Mouse (Mus musculus) heart, adult 9 months (tissue): ENCODE data around the gene Slc46a2.

Experiments used
- DNase-seq, 2 experiments: peaks; one replicate each; pipeline ENCODE4 v3.0.0; 2022; ENCODE audit warnings: low spot score in 2 of 2

The Slc46a2 gene

DNA sequence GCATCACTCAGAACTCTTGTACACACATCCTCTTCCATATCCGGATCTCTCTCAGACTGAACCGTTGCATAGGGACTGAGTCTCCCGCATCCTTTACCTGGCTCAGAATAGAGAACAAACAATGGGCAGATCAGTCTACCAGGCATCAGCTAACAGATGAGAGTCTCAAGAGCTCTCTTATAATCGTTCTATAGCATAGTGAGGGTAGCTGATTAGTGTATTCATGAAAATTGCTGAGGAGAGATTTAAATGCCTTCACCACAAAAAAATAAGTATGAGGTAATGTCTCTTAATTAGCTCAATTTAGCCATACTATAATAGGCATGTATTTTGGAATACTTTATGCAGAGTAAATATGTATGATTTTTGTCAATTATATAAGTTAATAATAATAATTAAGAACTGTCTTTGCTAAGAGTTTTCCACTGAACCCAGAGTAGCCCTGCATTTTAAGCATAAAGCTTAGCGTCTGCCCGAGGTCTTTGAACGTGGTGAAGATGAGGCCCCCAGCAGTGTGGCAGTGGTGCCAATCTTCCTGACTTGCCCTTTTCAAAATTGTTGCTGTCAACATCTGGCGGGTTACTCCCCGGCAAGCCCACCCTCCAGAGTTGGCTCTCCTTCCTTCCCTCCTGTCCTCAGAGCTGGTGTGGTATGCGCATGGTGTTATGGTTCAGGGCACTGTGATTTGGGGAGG lies 23.0 kb downstream of the Slc46a2 start:
- no peak for DNase-seq

DNA sequence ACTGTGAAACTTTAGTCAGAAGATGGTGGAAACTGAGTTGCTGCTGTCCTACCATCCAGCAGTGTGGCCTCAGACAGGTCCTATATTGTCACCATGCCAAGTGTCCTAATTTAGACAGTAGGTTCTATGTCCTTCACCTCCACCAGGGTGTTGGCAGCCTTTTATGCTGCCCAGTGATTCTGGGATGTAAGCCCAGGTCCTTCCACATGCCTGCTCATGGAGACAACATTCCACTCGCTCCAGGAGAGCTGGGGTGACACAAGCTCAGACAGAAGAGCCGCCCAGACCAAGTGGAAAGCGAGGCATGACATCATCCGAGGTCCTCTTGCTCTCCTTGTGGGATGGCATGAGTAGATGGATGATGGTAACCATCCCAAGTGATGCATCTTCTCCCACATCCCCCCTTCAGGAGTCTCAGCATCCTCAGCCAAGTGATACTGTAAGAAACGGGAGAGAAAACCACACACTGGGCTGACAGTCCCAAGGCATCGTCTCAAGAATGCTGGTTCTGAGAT lies 24.7 kb downstream of the Slc46a2 start:
- DNase-seq: peak; percentile 67 to 77

DNA sequence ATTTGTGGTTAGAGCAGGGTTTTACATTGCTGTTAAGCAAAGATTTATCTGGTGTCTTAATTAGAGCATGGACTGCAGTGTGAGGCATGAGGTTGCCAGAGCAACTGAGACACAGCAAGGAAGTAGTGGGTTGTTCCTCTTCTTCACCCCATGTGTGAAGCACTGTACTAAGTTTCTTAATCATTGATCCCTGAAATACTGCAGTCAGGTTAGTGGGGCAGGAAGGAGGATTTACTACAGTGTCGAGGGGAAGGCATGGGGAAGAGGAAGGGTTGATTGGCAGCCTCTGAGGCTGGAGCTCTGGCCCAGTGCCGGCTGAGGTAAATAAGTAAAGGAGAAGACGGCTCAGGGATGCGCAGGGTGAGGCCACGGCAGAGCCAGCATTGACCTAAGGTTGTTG lies 26.8 kb downstream of the Slc46a2 start:
- DNase-seq: no peak

DNA sequence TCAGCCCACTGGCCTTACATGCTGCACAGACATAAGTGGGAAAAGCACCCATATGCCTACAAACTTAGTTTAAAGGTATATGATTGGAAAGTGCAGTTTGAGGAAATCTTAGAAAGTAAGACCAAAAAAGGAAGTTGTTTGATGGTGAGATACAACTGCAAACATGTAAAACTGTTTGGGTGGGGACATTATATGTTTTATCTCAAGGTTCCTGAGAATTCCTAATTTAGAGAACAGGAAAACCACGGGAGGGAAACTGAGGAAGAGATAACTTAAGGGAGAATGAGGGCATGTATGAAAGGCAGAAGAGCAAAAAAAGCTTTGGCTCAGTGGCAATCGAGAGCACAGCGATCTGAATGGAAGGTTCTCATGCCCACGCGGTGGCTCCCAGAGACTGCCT lies 27.8 kb downstream of the Slc46a2 start:
- no peak for DNase-seq

DNA sequence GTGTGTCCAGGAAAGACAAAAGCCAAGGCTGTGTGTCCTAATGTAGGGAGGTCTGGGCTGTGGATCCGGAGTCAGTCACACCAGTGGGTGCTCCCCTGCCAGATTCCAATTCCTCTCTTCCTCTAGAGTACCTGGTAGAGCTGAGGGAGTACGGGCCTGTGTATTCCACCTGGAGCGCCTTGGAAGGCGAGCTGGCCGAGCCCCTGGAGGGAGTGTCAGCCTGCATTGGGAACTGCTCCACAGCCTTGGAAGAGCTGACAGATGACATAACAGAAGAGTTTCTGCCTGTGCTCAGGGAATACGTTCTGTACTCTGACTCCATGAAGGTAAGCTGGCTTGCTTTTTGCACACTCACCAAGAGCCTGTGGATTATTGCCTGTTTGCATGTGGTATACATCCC lies 28.6 kb downstream of the Slc46a2 start:
- no peak for DNase-seq

DNA sequence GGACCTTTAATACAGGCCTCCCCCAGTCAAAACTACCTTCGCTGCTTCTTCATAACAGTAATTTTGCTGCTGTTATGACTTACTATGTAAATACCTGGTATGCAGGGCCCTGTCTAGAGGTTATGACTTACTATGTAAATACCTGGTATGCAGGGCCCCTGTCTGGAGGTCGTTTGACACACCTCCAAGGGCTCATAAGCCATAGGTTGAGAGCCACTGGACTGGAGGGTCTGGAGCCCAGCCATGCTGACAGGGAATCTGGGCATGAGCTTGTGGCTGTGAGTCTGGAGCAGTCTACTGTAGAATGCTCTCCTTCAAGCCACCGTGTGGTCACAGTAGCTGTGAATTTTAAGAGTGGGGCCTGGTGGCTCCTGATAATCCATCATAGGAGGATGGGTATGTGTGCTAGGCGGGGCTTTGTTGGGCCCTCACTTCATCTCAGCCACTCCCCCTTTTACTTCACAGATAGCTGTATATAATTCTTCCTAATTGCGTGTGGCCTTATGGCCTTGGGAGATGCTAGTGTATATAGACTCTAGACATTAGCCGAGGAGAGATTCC lies 30.6 kb downstream of the Slc46a2 start:
- DNase-seq: no peak

DNA sequence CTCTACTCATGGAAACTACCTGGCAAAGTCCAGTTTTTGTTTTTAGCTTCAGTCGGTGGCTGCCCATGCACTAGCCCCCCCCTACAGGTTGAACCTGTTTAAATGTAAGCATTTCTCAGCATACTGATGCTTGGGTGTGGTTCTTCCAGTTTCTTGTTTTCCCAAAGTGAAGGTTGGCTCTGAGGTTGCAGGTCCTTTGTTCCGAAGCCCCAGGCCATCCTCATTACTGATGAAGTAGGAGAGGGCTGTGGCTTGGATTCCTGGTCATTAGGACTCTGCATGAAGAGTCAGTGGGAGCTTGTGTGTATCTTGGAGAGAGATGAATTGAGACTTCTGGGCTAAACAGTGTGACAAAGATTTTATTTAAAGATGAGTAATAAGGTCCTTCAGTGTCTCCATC lies 33.6 kb downstream of the Slc46a2 start:
- no peak for DNase-seq

DNA sequence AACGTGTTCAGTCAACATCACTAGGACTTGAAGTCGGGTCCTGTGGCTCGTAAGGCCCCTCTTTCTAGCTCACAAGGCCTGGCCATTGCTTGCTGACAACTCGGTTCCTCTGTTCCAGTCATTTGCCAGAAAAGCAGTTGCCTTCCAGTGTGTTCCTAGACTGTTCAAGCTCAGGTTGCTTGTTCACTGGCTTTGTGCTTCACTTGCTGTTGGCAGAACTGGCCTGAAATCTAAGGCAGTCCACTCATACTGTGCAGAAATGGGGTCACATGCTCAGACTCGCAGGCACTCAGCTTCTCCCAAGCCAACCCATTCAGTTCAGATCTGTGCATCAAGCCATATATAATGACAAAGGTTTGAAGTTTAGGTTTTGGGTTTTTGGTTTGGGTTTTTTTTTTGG lies 34.1 kb downstream of the Slc46a2 start:
- no peak for DNase-seq

DNA sequence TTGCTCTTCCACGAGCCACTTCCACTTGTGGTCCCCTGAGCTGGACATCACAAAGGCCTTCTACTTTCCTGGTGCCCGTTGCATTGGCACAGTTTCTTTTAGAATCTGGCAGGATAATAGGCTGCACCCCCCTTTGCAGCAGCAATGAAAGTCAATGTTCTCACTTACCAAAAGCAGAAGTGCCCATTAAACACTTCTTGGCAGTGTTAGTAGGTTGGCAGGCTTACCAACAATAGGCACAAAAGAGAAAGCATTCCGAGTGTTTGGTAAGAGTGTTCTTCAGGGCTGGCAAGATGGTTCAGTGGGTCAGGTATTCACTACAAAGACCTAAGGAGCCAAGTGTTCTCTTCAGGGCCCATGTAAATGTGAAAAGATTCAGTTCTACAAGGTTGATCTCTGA lies 35.4 kb downstream of the Slc46a2 start:
- DNase-seq: peak in 1 of 2 experiments; percentile 11

DNA sequence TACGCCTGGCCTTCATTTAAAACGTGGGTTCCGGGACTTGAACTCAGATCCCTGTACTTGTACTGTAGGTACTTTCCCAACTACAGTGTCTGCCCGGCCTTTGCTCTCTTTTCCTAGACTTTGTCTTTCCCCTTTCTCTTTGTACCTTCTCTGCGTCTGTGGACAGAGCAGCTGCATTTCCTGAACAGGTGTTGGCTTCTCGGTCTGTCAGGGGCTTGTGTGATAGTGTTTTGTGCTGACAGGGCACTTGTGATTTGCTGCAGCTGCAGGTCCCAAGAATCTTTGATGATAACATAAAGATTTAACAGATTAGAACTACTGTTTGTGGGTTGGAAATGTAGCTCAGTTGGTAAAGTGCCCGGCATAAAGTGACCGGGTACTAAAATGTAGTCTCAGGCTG lies 36.3 kb downstream of the Slc46a2 start:
- DNase-seq: no peak

DNA sequence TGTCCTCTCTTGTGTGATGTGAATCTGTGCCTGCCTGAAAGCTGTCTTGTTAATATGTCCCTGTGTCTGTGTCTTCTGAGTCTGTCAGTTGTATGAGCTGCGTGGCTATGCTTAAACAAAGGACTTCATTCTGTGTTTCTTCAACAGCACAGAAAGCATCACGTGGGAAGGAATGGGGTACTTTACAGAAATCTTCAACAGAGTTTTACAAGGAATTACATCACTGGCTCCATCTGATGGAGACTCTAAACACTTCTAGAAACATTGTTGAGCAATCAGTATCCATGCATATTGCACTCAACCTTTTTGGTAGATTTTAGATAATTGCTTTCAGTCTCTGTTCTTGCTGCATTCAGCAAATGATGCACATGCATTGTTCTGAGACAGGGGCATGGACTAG lies 37.8 kb downstream of the Slc46a2 start:
- no peak for DNase-seq

DNA sequence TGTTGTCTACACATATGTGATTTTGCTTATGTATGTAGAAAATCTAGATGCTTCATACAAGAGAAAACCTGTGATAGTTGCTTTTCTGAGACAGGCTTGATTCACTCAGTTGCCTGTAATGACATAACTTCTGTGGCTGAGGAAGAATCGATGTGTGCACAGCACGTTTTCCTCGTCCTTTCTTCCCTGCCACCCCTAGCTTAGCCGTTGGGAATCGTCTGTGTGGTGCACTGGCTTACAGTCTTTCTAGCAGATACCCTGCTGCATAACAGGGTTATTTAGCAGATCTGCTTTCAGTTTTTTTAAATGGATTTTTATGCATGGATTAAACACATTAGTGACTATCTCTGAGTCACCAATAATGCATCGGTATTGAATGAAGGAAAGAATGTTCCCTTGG lies 38.3 kb downstream of the Slc46a2 start:
- DNase-seq: no peak

DNA sequence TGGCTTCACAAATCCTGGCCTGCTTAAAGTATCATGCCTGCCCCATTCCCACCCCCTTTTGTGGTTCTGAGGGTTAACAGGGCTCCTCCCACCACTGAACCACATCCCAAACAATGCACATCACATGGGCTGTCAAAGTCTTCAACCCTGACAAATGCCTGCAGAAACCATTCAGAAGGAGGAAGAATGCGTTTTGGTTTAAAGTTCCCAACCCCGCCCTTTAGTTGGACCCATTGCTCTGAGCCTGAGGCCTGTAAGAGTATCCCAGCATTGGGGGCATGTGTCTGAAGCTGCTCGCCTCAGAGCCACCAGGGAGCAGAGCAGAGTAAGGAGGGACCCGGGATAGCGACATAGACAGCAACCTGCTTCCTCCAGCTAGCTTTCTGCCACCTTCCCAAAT lies 41.0 kb downstream of the Slc46a2 start:
- DNase-seq: no peak

DNA sequence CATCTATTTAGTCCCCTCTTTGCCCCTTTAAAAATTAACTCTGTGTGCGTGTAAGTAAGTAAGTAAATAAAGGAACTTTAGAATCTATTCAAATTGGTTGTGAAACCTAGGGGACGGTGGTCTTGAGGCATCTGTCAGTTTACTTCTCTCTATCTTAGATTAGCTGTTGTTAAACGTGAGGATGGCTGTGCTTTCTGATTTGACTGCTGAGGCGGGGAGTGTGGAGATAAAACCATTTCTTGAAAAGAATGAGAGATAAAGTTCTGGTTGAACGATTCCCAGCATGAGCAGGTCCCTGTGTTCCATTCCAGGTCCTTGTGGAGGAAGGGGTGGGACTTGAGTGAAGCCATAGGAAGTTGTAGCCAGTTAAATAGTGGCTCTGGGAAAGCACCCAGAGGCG lies 41.6 kb downstream of the Slc46a2 start:
- DNase-seq: no peak

DNA sequence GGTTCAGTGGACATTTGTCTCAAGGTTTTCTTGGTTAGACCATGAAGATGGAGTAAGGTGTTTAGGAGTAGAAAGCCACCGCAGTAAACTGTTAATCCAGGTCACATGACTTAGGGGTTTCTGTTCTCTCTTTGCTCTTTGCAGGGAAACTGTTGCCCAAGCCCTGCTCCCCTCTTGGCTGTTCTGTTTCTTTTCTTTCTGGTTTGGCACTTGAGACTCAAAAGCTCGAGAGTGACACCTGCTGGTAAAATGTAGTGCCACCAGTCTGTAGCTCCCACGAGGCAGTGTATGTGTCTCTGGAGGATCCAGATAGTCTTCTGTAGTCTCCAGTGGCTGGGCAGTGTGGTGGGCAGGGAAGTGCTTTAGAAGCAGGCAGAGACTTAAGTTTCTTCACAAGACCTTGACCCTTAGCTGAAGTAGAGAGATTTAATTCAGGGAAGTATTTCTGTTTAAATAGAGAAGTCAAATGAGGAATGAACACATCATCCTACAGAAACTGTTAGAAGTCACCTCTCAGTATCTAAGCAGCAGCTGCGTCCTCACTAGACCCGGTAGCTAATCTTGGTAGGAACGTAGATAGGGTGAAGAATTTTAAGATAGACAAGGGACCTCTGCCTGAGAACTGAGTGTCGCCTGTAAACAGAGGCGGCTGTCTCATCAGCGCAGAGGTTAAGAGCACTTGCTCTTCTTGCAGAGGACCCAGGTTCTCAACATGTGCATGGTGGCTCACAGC lies 43.8 kb downstream of the Slc46a2 start:
- DNase-seq: peak; percentile 67 to 87

DNA sequence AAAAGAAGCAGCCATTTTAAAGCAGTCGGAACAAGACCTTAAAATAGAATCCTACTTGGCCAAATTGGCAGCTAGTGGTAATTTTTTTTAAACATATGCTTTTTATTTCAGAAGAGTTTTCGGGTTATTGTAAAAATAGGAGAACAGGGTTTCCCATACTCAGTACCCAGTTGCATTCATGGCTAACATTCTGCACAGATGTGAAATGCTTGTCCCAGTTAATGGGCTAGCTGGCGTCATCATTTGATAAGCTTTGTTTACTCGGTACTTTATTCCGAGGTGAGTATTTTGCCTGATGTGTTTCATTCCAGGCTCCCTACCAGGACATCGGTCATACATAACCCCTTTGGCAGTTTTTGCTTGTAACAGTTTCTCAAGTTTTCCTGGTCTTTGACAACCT lies 44.4 kb downstream of the Slc46a2 start:
- DNase-seq: no peak

DNA sequence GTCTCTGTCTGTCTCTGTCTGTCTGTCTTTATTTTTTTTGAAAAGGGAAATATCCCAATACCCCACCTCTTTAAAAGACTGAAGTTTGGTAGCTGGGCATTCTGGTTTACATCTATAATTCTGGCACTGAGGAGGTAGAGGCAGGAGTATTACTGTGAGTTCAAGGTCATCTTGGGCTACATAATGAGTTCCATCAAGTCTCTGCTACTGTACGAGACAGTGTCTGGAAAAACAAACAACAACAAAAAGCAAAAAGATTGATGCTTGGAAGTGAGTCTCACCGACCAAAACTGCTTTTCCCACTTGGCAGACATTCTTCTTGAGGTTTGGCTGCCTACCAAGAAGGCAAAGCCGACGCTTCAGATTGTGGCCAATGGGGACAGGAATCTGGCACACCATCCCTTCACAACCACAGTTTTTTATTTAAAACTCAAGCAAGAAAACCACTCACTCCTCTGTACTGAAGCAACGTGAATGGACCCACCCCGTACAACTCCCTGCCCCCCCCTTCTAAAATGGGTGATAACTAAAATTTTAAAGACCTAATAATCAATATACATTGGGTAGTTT lies 45.3 kb downstream of the Slc46a2 start:
- DNase-seq: peak in 1 of 2 experiments; percentile 65

DNA sequence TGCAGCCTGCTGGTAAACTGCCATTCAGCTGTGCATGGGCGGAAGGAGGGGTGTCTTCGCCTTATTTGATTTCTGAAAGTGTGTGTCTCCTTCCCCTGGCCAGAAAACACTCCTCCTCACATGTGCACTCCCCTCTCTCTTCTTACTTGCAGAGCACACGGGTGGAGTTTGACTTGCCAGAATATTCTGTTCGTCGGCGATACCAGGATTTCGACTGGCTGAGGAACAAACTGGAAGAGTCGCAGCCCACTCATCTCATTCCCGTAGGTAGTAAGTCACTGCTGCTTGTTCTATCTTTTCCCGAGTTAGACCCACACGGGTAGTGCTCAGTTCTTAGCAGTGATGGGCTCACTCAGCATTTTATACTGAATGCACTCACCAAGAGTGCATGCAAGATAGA lies 46.8 kb downstream of the Slc46a2 start:
- no peak for DNase-seq

DNA sequence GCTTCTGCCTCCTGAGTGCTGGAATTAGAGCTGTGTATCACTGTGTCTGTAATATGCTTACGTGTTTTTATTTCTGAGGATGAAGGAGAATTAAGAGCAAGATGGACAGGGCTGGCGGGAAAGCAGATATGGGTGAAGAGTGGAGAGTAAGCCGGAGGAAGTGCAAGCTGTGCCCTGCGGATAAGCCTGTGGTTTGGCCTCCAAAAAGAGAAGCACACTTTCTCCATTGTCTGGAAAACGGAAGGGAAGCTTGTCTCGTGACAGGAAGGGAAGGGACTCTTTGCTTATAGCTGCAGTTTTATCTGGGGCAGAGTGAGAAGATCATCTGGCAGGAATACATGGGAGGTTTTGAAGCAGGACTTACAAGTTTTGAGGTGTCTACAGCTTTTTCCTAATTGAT lies 51.0 kb downstream of the Slc46a2 start:
- peak; percentile 39 to 67 for DNase-seq

DNA sequence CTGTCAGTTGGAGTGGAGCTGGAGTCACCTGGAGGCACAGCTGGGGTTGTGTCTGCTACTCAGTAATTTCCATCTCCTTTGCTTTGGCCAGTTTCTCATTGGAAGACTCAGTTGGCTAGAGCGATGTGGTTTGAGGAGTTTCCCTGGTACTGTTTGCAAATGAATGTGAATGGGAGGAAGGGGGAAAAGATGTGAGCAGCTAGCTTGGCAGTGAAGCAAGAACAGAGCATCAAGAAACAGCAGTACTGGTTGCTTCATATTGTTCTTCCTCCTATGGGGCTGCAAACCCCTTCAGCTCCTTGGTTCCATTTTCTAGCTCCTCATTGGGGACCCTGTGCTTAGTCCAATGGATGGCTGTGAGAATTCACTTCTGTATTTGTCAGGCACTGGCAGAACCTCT lies 52.5 kb downstream of the Slc46a2 start:
- DNase-seq: no peak

DNA sequence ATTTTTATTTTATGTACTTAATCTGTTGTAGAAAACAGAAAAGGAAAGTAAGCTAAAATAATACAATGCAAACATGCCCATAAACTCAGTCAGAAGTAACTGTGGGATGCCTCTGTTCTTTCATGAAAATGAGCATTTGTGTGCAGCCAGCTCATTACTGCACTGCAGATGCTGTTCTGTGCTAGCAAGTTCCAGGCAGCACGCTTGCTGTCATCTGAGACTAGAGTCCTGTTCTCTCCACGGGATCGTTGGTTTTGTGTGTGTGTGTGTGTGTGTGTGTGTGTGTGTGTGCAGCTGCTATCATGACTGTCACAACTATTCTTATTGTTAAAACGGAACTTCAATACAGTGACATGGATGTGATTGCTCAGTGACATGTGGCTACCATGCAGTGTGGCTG lies 53.0 kb downstream of the Slc46a2 start:
- DNase-seq: no peak

DNA sequence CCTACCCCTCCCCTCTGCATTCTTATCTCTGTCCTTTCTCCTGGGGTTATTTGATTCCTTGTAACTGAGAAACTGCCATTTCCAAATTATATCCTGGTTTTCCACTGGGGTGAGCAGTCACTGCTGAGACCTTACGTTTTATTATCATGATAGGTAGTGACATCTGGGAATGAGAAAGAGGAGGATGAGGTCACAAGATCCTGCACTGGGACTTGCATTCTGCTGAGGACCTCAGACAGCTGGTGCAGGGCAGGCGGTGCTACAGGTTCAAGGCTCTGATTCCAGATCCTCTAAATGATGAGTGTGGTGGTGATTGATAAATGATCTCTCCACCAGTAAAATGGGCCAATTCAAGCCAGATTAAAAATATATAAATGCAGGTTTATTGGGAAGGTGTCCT lies 54.4 kb downstream of the Slc46a2 start:
- no peak for DNase-seq
